Mouse (Mus musculus) heart, postnatal 0 days (tissue): Measurements from ENCODE around the gene Gm17655. TPM values are rescaled to one million over a fixed set of nuclear protein-coding genes. Genes with fewer than 3 reads are reported as not detected.

Source experiments
- ATAC-seq: fragments of 200-750 bp; cut with Nextera tagmentation; 2 replicates; pipeline ENCODE4 v1.8.0; 2017; ENCODE audit warnings: low read depth, moderate number of reproducible peaks, moderate library complexity; ENCODE audit not compliant: insufficient read depth
- DNase-seq: peaks from one replicate; pipeline ENCODE4 v3.0.0-alpha.2; 2016; ENCODE audit warnings: low spot score
- H3K27ac ChIP-seq: fragments of 300-500 bp; sonication (generic); 2 replicates; pipeline ENCODE4 v1.5.1; 2014; ENCODE audit warnings: low read depth, mild to moderate bottlenecking
- H3K27me3 ChIP-seq: fragments of 300-500 bp; sonication (generic); 2 replicates; pipeline ENCODE4 v1.6.1; 2014; ENCODE audit warnings: low read length, mixed read lengths; ENCODE audit not compliant: control insufficient read depth, insufficient read depth
- H3K36me3 ChIP-seq: fragments of 300-500 bp; sonication (generic); replicated peaks from 2 replicates; pipeline ENCODE4 v1.6.1; 2014; ENCODE audit warnings: low read length, mixed read lengths; ENCODE audit not compliant: control insufficient read depth, insufficient read depth
- H3K4me1 ChIP-seq: fragments of 300-500 bp; sonication (generic); 2 replicates; pipeline ENCODE4 v1.6.1; 2014; ENCODE audit warnings: antibody characterized with exemption; ENCODE audit not compliant: control insufficient read depth, insufficient read depth
- H3K4me2 ChIP-seq: fragments of 300-500 bp; sonication (generic); 2 replicates; pipeline ENCODE4 v1.6.1; 2014; ENCODE audit warnings: low read depth, mild to moderate bottlenecking, low read length, moderate library complexity
- H3K4me3 ChIP-seq: fragments of 300-500 bp; sonication (generic); 2 replicates; pipeline ENCODE4 v1.5.1; 2014; ENCODE audit warnings: low read depth, low read length
- H3K9ac ChIP-seq: fragments of 300-500 bp; sonication (generic); replicated peaks from 2 replicates; pipeline ENCODE4 v1.6.1; 2014; ENCODE audit warnings: low read depth, low read length, mixed read lengths
- H3K9me3 ChIP-seq: fragments of 300-500 bp; sonication (generic); replicated peaks from 2 replicates; pipeline ENCODE4 v1.6.1; 2016; ENCODE audit warnings: low read length; ENCODE audit not compliant: control insufficient read depth
- CTCF ChIP-seq: IDR thresholded peaks from 2 replicates; pipeline ENCODE4 v1.5.1; 2016; ENCODE audit warnings: antibody characterized with exemption, control low read depth, low read depth
- EP300 ChIP-seq: IDR thresholded peaks from 2 replicates; pipeline ENCODE4 v1.6.1; 2016; ENCODE audit warnings: antibody characterized with exemption, low read depth
- WGBS: fragments of 180-500 bp; shearing (Covaris S2); extraction: QIAGEN DNeasy Blood & Tissue Kit; methylation state at CpG from one replicate; pipeline ENCODE4 v1.1.7; 2014; 5-methylcytosine and 5-hydroxymethylcytosine counted together
- polyA plus RNA-seq: library from polyadenylated mRNA; unstranded; fragments of >200 nt; fragmentation: Nextera tagmentation; extraction: Ambion mirVana; gene quantifications from 2 replicates; pipeline ENCODE4 v1.2.1, GENCODE M21; 2015
- total RNA-seq: library from RNA; depleted of rRNA; stranded (reverse); fragments of >200 nt; gene quantifications from 2 replicates; pipeline ENCODE4 v1.2.3, GENCODE M21; 2014; ENCODE audit warnings: low replicate concordance

Gm17655 gene
- total and polyA plus RNA-seq, 2 experiments from 2014 or later: 1.8 TPM; not detected in 1

DNA sequence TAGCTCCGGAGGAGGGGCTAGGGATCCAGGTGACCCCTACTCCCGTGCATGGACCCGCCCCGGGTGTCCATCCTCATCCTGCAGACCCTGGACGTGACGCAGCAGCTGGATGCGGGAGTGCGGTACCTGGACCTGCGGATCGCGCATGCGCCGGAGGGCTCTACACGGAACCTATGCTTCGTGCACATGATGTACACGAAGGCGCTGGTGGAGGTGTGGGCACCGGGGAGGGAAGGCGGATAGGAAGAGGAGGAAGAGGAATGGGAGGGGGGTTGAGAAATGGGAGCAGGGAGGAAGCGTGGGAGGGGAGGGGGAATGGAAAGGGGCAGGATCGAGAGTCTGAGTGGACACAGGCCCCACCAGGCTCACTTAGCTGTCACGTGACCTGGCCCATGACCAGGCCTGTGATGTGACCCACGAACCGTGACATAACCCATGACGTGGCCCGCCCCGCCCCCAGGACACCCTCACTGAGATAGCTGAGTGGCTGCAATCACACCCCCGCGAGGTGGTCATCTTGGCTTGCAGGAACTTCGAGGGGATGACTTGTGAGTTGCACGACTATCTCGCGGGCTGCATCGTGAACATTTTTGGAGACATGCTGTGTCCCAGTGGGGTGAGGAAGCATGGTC, 29.5 kb upstream of the Gm17655 start:
- Histone ChIP-seq H3K9me3 (no peaks in the 10 kb centered on the region), H3K4me1 (peaks cover 26% of the 10 kb centered on the region), H3K4me3 (peak overlapping the region; percentile 34), H3K4me2 (peak overlapping the region; percentile 62), H3K27me3 (0 out of 2 replicates have a peak, but pooled peaks cover 7% of the 10 kb centered on the region), H3K36me3 (peaks cover 38% of the 10 kb centered on the region), H3K27ac (no peak overlapping the region), H3K9ac (no peak overlapping the region)
- no peak for TF ChIP-seq EP300
- no peak for TF ChIP-seq CTCF
- WGBS: 11% methylated on average over 34 of the region's 34 CpGs
- no peak for DNase-seq
- ATAC-seq: 0 out of 2 replicates have a peak, but pooled peaks have one; percentile 11

- no peaks in the 10 kb centered on the region for H3K9me3 ChIP-seq
- TF ChIP-seq CTCF (no peak), EP300 (no peak)
- peaks cover 22% of the 10 kb centered on the region for H3K4me1 ChIP-seq
- H3K27me3 ChIP-seq: 0 out of 2 replicates have a peak, but pooled peaks cover 7% of the 10 kb centered on the region
- WGBS: under 1% methylated on average over 35 of the region's 37 CpGs
- H3K9ac ChIP-seq: no peak overlapping the region
- peaks cover 32% of the 10 kb centered on the region for H3K36me3 ChIP-seq
- peak overlapping the region; percentile 62 for H3K4me2 ChIP-seq
- H3K27ac ChIP-seq: no peak overlapping the region
- peak; percentile 8; the same call in 1 of the 2 replicates for ATAC-seq
- no peak for DNase-seq
- H3K4me3 ChIP-seq: peak overlapping the region; percentile 34
These were observed 28.8 kb upstream of the Gm17655 start for GRCm38 (mm10) chr5:110100921-110101631.

- no peak within 1 kb of the TSS for H3K4me3 ChIP-seq
- H3K27ac ChIP-seq: no peak within 1 kb of the TSS
- H3K36me3 ChIP-seq: peaks cover 22% of the 10 kb centered on the region
- peak within 1 kb of the TSS; percentile 62 for H3K4me2 ChIP-seq
- TF ChIP-seq CTCF: no peak
- TF ChIP-seq EP300: no peak
- H3K27me3 ChIP-seq: 0 out of 2 replicates have a peak, but pooled peaks cover 7% of the 10 kb centered on the region
- ATAC-seq (no peak), DNase-seq (no peak)
- peaks cover 22% of the 10 kb centered on the region for H3K4me1 ChIP-seq
- H3K9ac ChIP-seq: no peak within 1 kb of the TSS
- H3K9me3 ChIP-seq: no peaks in the 10 kb centered on the region
- WGBS: 8% methylated on average over 25 of the region's 25 CpGs
These were observed 27.6 kb upstream of the Gm17655 start, which contains the start of gene Plcxd1 for GRCm38 (mm10) chr5:110099656-110100580. Gene Plcxd1, plus strand, starts transcription at chr5:110099969.

DNA sequence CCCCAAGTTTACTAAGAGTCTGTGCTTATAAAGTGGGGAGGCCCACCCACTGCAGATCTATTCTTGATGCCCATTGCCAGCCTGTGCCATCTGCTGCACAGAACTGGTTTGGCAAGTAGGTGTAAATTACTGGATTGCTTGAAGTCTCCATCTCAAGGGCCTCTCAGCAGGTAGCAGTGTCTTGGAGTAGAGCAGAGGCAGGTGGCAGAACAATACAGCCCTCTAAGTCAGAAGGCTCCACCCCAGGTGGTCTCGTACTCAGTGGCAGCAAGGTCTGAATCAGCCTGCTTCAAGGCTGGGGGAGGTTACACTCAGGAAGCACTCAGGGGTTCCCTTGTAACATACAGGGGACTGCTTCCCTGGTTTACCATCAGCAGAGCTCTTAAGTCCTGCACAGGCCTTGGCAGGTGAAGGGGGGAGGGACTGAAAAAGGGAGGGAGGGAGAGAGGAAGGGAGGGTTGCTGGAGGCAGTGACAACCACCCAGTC, 26.7 kb upstream of the Gm17655 start:
- Histone ChIP-seq H3K27me3 (0 out of 2 replicates have a peak, but pooled peaks cover 7% of the 10 kb centered on the region), H3K9me3 (no peaks in the 10 kb centered on the region), H3K36me3 (peaks cover 13% of the 10 kb centered on the region), H3K9ac (no peak overlapping the region), H3K27ac (no peak overlapping the region), H3K4me1 (peaks cover 25% of the 10 kb centered on the region), H3K4me2 (no peak overlapping the region), H3K4me3 (no peak overlapping the region)
- DNase-seq: no peak
- no peak for ATAC-seq
- whole genome bisulfite sequencing: 64% methylated on average over 1 of the region's 1 CpGs
- no peak for TF ChIP-seq CTCF
- TF ChIP-seq EP300: no peak

- Histone ChIP-seq H3K4me3 (peak overlapping the region; percentile 48), H3K27ac (no peak overlapping the region), H3K36me3 (no peaks in the 10 kb centered on the region), H3K27me3 (no peaks in the 10 kb centered on the region), H3K4me1 (0 out of 2 replicates have a peak, but pooled peaks cover 4% of the 10 kb centered on the region), H3K4me2 (peak overlapping the region; percentile 61), H3K9me3 (no peaks in the 10 kb centered on the region), H3K9ac (no peak overlapping the region; the same call in 1 of the 2 replicates)
- WGBS: 1% methylated on average over 4 of the region's 4 CpGs
- DNase-seq (no peak), ATAC-seq (no peak)
- TF ChIP-seq CTCF: no peak
- TF ChIP-seq EP300: no peak
These were observed 22.5 kb upstream of the Gm17655 start for GRCm38 (mm10) chr5:110094847-110095213.
